Mouse (Mus musculus): ENCODE data around the gene Pacsin3. TPM values are rescaled to one million over a fixed set of nuclear protein-coding genes. Genes with fewer than 3 reads are reported as not detected.

Gene Pacsin3
- total RNA-seq (2014; rRNA removed; ENCODE audit: low replicate concordance) (104 and 128 TPM in 2 replicates), polyA plus RNA-seq (2015; fragmentation: Nextera tagmentation; extraction: Ambion mirVana) (58.7 and 59.9 TPM in 2 replicates)

GRCm38 (mm10) chr2:91255661-91256150 lies at the start of gene Pacsin3:
Gene Pacsin3, plus strand, starts transcription at chr2:91255954.
- Histone ChIP-seq H3K27ac (ENCODE audit: low read depth) (peak within 1 kb of the TSS; percentile 75), H3K4me3 (ENCODE audit: low read depth, low read length) (peak within 1 kb of the TSS; percentile 66), H3K36me3 (replicated peaks; ENCODE audit: control insufficient read depth, insufficient read depth, low read length) (no peaks in the 10 kb centered on the region), H3K4me1 (ENCODE audit: control insufficient read depth, insufficient read depth) (peaks cover 16% of the 10 kb centered on the region), H3K9ac (replicated peaks; ENCODE audit: low read depth, low read length) (peak within 1 kb of the TSS; percentile 56), H3K9me3 (replicated peaks; ENCODE audit: control insufficient read depth, low read length) (no peaks in the 10 kb centered on the region), H3K4me2 (ENCODE audit: low read depth, low read length) (peak within 1 kb of the TSS; percentile 75), H3K27me3 (ENCODE audit: control insufficient read depth, insufficient read depth, low read length) (0 out of 2 replicates have a peak, but pooled peaks cover 5% of the 10 kb centered on the region)
- TF ChIP-seq EP300 (IDR thresholded peaks at IDR 0.05; ENCODE audit: low read depth) (no peak), CTCF (IDR thresholded peaks at IDR 0.05; ENCODE audit: low read depth) (no peak)
- peak; percentile 35 for ATAC-seq (ENCODE audit: insufficient read depth, low read depth)
- DNase-seq (ENCODE audit: low spot score), result peak; percentile 37
- 2% methylated on average over 27 of the region's 27 CpGs for WGBS

DNA sequence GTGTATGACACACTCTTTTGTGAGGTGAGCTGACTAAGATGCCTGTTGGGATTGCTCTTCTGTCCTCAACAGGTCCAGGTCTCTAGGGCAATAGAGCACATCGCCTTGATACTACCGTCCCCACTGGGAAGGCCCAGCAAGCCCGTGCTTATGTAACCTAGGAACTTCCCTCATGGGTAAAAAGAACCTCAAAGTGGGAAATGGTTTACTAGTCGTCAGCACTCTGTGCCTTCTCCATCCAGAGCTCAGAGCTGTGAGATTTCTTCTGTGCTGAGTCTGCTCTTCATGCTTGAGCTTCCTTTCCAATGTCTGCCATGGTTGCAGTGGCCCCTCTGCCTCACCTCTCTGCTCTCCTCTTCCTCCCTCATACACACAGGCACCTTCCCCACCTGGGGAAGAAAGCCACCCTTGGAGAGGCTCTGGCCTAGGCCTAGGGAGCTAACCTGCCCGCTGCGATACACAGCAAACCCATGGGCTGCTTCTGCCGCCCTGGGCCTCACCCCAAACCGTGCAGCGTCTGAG lies 49.4 kb upstream of the Pacsin3 start:
- Histone ChIP-seq H3K36me3 (replicated peaks; ENCODE audit: control insufficient read depth, insufficient read depth, low read length) (peaks cover 55% of the 10 kb centered on the region), H3K4me1 (ENCODE audit: control insufficient read depth, insufficient read depth) (peaks cover 17% of the 10 kb centered on the region; the same call in 1 of the 2 replicates), H3K27me3 (ENCODE audit: control insufficient read depth, insufficient read depth, low read length) (no peaks in the 10 kb centered on the region), H3K9me3 (replicated peaks; ENCODE audit: control insufficient read depth, low read length) (no peaks in the 10 kb centered on the region), H3K27ac (ENCODE audit: low read depth) (no peak overlapping the region), H3K4me2 (ENCODE audit: low read depth, low read length) (no peak overlapping the region), H3K4me3 (ENCODE audit: low read depth, low read length) (no peak overlapping the region), H3K9ac (replicated peaks; ENCODE audit: low read depth, low read length) (no peak overlapping the region)
- 88% methylated on average over 9 of the region's 9 CpGs for WGBS
- ATAC-seq (ENCODE audit: insufficient read depth, low read depth) (no peak), DNase-seq (ENCODE audit: low spot score) (no peak)
- no peak for TF ChIP-seq CTCF (IDR thresholded peaks at IDR 0.05; ENCODE audit: low read depth)
- TF ChIP-seq EP300 (IDR thresholded peaks at IDR 0.05; ENCODE audit: low read depth), result no peak

GRCm38 (mm10) chr2:91213311-91213710 lies 42.4 kb upstream of the Pacsin3 start:
- Histone ChIP-seq H3K36me3 (replicated peaks; ENCODE audit: control insufficient read depth, insufficient read depth, low read length) (peaks cover 52% of the 10 kb centered on the region), H3K9me3 (replicated peaks; ENCODE audit: control insufficient read depth, low read length) (no peaks in the 10 kb centered on the region), H3K4me1 (ENCODE audit: control insufficient read depth, insufficient read depth) (no peaks in the 10 kb centered on the region), H3K9ac (replicated peaks; ENCODE audit: low read depth, low read length) (no peak overlapping the region), H3K4me2 (ENCODE audit: low read depth, low read length) (no peak overlapping the region), H3K4me3 (ENCODE audit: low read depth, low read length) (no peak overlapping the region), H3K27ac (ENCODE audit: low read depth) (no peak overlapping the region), H3K27me3 (ENCODE audit: control insufficient read depth, insufficient read depth, low read length) (no peaks in the 10 kb centered on the region)
- DNase-seq (ENCODE audit: low spot score), result no peak
- no peak for TF ChIP-seq CTCF (IDR thresholded peaks at IDR 0.05; ENCODE audit: low read depth)
- no peak for TF ChIP-seq EP300 (IDR thresholded peaks at IDR 0.05; ENCODE audit: low read depth)
- no peak for ATAC-seq (ENCODE audit: insufficient read depth, low read depth)

- 67% methylated on average over 4 of the region's 4 CpGs for WGBS
- Histone ChIP-seq H3K4me1 (ENCODE audit: control insufficient read depth, insufficient read depth) (no peaks in the 10 kb centered on the region), H3K36me3 (replicated peaks; ENCODE audit: control insufficient read depth, insufficient read depth, low read length) (peaks cover 17% of the 10 kb centered on the region), H3K9ac (replicated peaks; ENCODE audit: low read depth, low read length) (no peak overlapping the region), H3K27ac (ENCODE audit: low read depth) (no peak overlapping the region), H3K9me3 (replicated peaks; ENCODE audit: control insufficient read depth, low read length) (no peaks in the 10 kb centered on the region), H3K4me3 (ENCODE audit: low read depth, low read length) (no peak overlapping the region), H3K27me3 (ENCODE audit: control insufficient read depth, insufficient read depth, low read length) (no peaks in the 10 kb centered on the region), H3K4me2 (ENCODE audit: low read depth, low read length) (no peak overlapping the region)
- ATAC-seq (ENCODE audit: insufficient read depth, low read depth) (no peak), DNase-seq (ENCODE audit: low spot score) (no peak)
- TF ChIP-seq EP300 (IDR thresholded peaks at IDR 0.05; ENCODE audit: low read depth) (no peak), CTCF (IDR thresholded peaks at IDR 0.05; ENCODE audit: low read depth) (no peak)
Measured at GRCm38 (mm10) chr2:91217032-91217431, 38.7 kb upstream of the Pacsin3 start.

DNA sequence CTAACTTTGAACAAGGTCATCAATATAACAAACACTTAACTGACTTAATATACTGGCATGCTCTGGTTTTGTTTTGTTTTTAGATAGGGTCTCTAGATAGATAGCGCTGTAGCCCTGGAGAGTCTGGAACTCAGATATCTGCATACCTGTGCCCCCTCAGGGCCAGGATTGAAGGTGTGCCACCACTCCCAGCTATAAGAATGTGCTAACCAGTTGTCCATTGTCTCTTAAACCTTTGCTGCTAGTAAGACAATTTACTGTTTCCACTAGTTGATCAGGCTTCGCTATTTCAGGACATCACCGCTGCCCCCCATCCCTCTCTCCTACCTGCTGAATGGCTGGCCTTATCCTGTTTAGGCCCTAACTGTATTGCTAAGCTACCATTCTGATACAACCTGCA lies 35.3 kb upstream of the Pacsin3 start:
- ATAC-seq (ENCODE audit: insufficient read depth, low read depth) (no peak), DNase-seq (ENCODE audit: low spot score) (no peak)
- TF ChIP-seq CTCF (IDR thresholded peaks at IDR 0.05; ENCODE audit: low read depth), result no peak
- Histone ChIP-seq H3K9ac (replicated peaks; ENCODE audit: low read depth, low read length) (no peak overlapping the region), H3K4me3 (ENCODE audit: low read depth, low read length) (no peak overlapping the region), H3K4me2 (ENCODE audit: low read depth, low read length) (no peak overlapping the region), H3K27ac (ENCODE audit: low read depth) (no peak overlapping the region), H3K9me3 (replicated peaks; ENCODE audit: control insufficient read depth, low read length) (no peaks in the 10 kb centered on the region), H3K27me3 (ENCODE audit: control insufficient read depth, insufficient read depth, low read length) (no peaks in the 10 kb centered on the region), H3K4me1 (ENCODE audit: control insufficient read depth, insufficient read depth) (no peaks in the 10 kb centered on the region), H3K36me3 (replicated peaks; ENCODE audit: control insufficient read depth, insufficient read depth, low read length) (0 out of 2 replicates have a peak, but pooled peaks cover 3% of the 10 kb centered on the region)
- 88% methylated on average over 3 of the region's 3 CpGs for WGBS

DNA sequence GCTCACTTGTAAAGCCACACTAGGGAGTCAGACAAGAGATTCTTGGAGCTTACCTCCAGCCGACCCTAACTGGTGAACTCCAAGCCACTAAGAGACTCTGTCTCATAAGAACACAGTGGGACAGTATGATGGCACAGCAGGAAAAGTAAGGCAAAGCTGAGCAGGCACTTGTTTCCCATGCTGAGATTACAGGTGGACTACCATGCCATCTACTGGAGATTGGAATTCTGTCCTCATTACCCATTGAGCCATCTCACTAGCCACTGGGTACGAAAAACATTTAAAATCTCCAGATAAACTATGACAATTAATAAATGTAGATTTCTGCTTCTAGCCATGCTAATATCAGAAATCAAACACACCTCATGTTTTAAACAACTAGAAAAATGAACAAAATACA lies 32.1 kb upstream of the Pacsin3 start:
- Histone ChIP-seq H3K27me3 (ENCODE audit: control insufficient read depth, insufficient read depth, low read length) (no peaks in the 10 kb centered on the region), H3K4me2 (ENCODE audit: low read depth, low read length) (no peak overlapping the region), H3K27ac (ENCODE audit: low read depth) (no peak overlapping the region), H3K36me3 (replicated peaks; ENCODE audit: control insufficient read depth, insufficient read depth, low read length) (no peaks in the 10 kb centered on the region), H3K4me3 (ENCODE audit: low read depth, low read length) (no peak overlapping the region), H3K9me3 (replicated peaks; ENCODE audit: control insufficient read depth, low read length) (no peaks in the 10 kb centered on the region), H3K4me1 (ENCODE audit: control insufficient read depth, insufficient read depth) (no peaks in the 10 kb centered on the region), H3K9ac (replicated peaks; ENCODE audit: low read depth, low read length) (no peak overlapping the region)
- DNase-seq (ENCODE audit: low spot score) (no peak), ATAC-seq (ENCODE audit: insufficient read depth, low read depth) (no peak)
- TF ChIP-seq CTCF (IDR thresholded peaks at IDR 0.05; ENCODE audit: low read depth) (0 out of 2 replicates have a peak, but pooled peaks have one; percentile 12), EP300 (IDR thresholded peaks at IDR 0.05; ENCODE audit: low read depth) (no peak)
- WGBS, result 76% methylated on average over 2 of the region's 2 CpGs
